Mouse (Mus musculus) subcutaneous adipose tissue, adult 2 months (tissue): ENCODE data around the gene Olfr889. TPM values are rescaled to one million over a fixed set of nuclear protein-coding genes. Genes with fewer than 3 reads are reported as not detected.

Experiments
- polyA plus RNA-seq: library from polyadenylated mRNA; depleted of rRNA; stranded (reverse); fragments of >200 nt; gene quantifications from 2 replicates; pipeline ENCODE4 v1.2.3, GENCODE M21; 2012; ENCODE audit warnings: low replicate concordance; rRNA removed

The Olfr889 gene
- not detected in 2 replicates for polyA plus RNA-seq

DNA sequence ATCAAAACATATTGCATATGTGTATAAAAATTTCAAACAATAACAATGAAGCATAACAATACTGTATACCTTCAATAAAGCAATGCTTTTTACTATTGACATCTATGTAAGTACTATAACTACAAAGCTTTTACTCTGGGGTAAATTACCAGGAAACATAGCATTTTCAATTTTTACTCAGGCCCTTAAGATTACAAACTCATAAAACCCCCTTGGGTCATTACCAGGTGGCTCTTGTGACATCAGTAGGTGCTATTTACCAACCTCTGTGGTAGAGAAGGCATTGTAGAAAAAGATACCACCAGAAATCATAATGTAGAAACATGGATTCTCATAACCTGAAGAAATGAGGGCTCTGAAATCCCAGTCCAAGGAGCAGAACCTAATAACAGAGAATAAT is at the start of gene Olfr889:
Gene Olfr889, plus strand, starts transcription at position 301 of the 400 bp plus-strand sequence.

DNA sequence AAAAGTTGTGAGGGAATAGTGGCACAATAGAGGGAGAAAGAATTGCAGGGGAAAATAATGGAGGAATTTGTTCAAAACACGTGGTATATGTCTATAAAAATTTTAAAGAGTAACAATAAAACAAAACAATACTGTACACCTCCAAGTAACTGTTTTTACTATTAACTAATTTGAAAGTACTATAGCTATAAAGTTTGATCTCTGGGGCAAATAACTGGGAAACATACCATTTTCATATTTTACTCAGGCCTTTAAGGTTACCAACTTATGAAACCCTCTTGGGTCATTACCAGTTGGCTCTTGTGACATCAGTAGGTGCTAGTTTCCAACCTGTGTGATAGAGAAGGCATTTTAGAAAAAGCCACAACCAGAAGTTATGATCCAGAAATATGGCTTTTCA is 31.2 kb upstream of the Olfr889 start, which contains the start of gene Olfr887:
Gene Olfr887, plus strand, starts transcription at position 301 of the 400 bp plus-strand sequence.

DNA sequence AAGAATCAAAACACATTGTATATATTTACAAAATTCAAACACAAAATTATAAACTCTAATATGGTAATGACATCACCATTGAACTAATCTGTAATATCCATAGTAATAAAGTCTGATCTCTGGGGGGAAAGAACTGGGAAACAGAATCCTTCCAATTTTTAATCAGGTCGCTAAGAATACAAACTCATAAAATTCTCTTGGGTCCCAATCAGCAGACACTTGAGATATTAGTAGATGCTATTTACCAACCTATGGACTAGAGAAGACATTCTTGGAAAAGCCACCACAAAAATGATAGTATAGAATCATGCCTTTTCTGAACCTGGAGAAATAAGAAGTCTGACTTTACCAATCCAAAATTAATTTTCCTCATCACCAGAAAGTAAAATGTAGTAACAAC is 7.2 kb upstream of the Olfr889 start, which contains the start of gene Olfr888:
Gene Olfr888, plus strand, starts transcription at position 301 of the 400 bp plus-strand sequence.

DNA sequence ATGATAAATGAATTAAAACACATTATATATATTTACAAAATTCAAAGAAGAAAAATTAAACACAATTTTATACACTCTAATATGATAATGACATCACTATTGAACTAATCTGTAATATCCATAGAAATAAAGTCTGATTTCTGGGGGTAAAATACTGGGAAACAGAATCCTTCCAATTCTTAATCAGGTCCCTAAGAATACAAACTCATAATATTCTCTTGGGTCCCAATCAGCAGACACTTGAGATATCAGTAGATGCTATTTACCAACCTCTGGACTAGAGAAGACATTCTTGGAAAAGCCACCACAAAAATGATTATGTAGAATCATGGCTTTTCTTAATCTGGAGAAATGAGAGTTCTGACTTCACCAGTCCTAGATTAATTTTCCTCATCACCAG is 27.2 kb downstream of the Olfr889 start, which contains the start of gene Olfr890:
Gene Olfr890, plus strand, starts transcription at position 301 of the 400 bp plus-strand sequence.

Other genes with a start within 250 kb of the Olfr889 start
- not detected in 2 replicates for gene Olfr145, start 218.5 kb upstream of the Olfr889 start, polyA plus RNA-seq
- gene Olfr878, start 197.4 kb upstream of the Olfr889 start, polyA plus RNA-seq, result 0.44 TPM in 1 of 2 replicates, not detected in the other
- not detected in 2 replicates for gene Olfr881, start 123.4 kb upstream of the Olfr889 start, polyA plus RNA-seq
- not detected in 2 replicates for gene Olfr883, start 89.4 kb upstream of the Olfr889 start, polyA plus RNA-seq
- not detected in 2 replicates for gene Olfr884, start 68.6 kb upstream of the Olfr889 start, polyA plus RNA-seq
- not detected in 2 replicates for gene Olfr885, start 53.9 kb upstream of the Olfr889 start, polyA plus RNA-seq
- not detected in 2 replicates for gene Olfr887, start 31.1 kb upstream of the Olfr889 start, polyA plus RNA-seq
- not detected in 2 replicates for gene Olfr888, start 7.1 kb upstream of the Olfr889 start, polyA plus RNA-seq
- not detected in 2 replicates for gene Olfr890, start 27.3 kb downstream of the Olfr889 start, polyA plus RNA-seq
- not detected in 2 replicates for gene Olfr891, start 65.6 kb downstream of the Olfr889 start, polyA plus RNA-seq
- gene Olfr893, start 93.2 kb downstream of the Olfr889 start, polyA plus RNA-seq, result not detected in 2 replicates
- gene Olfr894, start 102.9 kb downstream of the Olfr889 start, polyA plus RNA-seq, result not detected in 2 replicates
- gene Olfr143, start 137.6 kb downstream of the Olfr889 start, polyA plus RNA-seq, result not detected in 2 replicates
- gene Olfr895, start 152.7 kb downstream of the Olfr889 start, polyA plus RNA-seq, result not detected in 2 replicates
- not detected in 2 replicates for gene Olfr896-ps1, start 175.9 kb downstream of the Olfr889 start, polyA plus RNA-seq
- not detected in 2 replicates for gene Olfr25, start 213.9 kb downstream of the Olfr889 start, polyA plus RNA-seq
- not detected in 2 replicates for gene Olfr898, start 233.2 kb downstream of the Olfr889 start, polyA plus RNA-seq